Mouse (Mus musculus): ENCODE data around the gene Smpd2. TPM values are rescaled to one million over a fixed set of nuclear protein-coding genes. Genes with fewer than 3 reads are reported as not detected.

Smpd2 gene
- total RNA-seq (2015; ENCODE audit: low replicate concordance), result 2.1 and 2.5 TPM in 2 replicates
- total RNA-seq (2017; ENCODE audit: low replicate concordance), result 0.85 and 1.5 TPM in 2 replicates

- ATAC-seq (replicated peaks; ENCODE audit: low FRiP score, poor library complexity, severe bottlenecking), result peak; percentile 78
These were observed at the start of gene Smpd2, which contains the start of gene Ppil6 for GRCm38 (mm10) chr10:41489708-41490517. TSS of gene Smpd2 (minus strand) at chr10:41490369. TSS of gene Ppil6 (plus strand) at chr10:41490439.

GRCm38 (mm10) chr10:41538986-41539385 is 48.8 kb upstream of the Smpd2 start:
- ATAC-seq (replicated peaks; ENCODE audit: low FRiP score, poor library complexity, severe bottlenecking), result no peak

- no peak for ATAC-seq (replicated peaks; ENCODE audit: low FRiP score, poor library complexity, severe bottlenecking)
These were observed 47.8 kb upstream of the Smpd2 start for GRCm38 (mm10) chr10:41537983-41538330.

GRCm38 (mm10) chr10:41537226-41537982 is 47.2 kb upstream of the Smpd2 start:
- no peak for ATAC-seq (replicated peaks; ENCODE audit: low FRiP score, poor library complexity, severe bottlenecking)

- ATAC-seq (replicated peaks; ENCODE audit: low FRiP score, poor library complexity, severe bottlenecking), result no peak
These were observed 46.5 kb upstream of the Smpd2 start for GRCm38 (mm10) chr10:41536714-41537113.

- ATAC-seq (replicated peaks; ENCODE audit: low FRiP score, poor library complexity, severe bottlenecking), result no peak
These were observed 45.8 kb upstream of the Smpd2 start for GRCm38 (mm10) chr10:41535991-41536390.

GRCm38 (mm10) chr10:41529972-41530371 is 39.8 kb upstream of the Smpd2 start:
- ATAC-seq (replicated peaks; ENCODE audit: low FRiP score, poor library complexity, severe bottlenecking), result no peak

- no peak for ATAC-seq (replicated peaks; ENCODE audit: low FRiP score, poor library complexity, severe bottlenecking)
These were observed 35.5 kb upstream of the Smpd2 start for GRCm38 (mm10) chr10:41525696-41526095.

GRCm38 (mm10) chr10:41523386-41523785 is 33.2 kb upstream of the Smpd2 start:
- ATAC-seq (replicated peaks; ENCODE audit: low FRiP score, poor library complexity, severe bottlenecking), result no peak

GRCm38 (mm10) chr10:41520410-41520673 is 30.2 kb upstream of the Smpd2 start:
- no peak for ATAC-seq (replicated peaks; ENCODE audit: low FRiP score, poor library complexity, severe bottlenecking)

- peak; percentile 45; the same call in 1 of the 2 replicates for ATAC-seq (replicated peaks; ENCODE audit: low FRiP score, poor library complexity, severe bottlenecking)
These were observed 29.7 kb upstream of the Smpd2 start for GRCm38 (mm10) chr10:41519640-41520409.

- ATAC-seq (replicated peaks; ENCODE audit: low FRiP score, poor library complexity, severe bottlenecking), result peak; percentile 87
These were observed 28.9 kb upstream of the Smpd2 start, which contains the start of gene Cd164 for GRCm38 (mm10) chr10:41518981-41519618. TSS of gene Cd164 (plus strand) at chr10:41519414.

- ATAC-seq (replicated peaks; ENCODE audit: low FRiP score, poor library complexity, severe bottlenecking), result peak; percentile 77
These were observed 28.4 kb upstream of the Smpd2 start for GRCm38 (mm10) chr10:41518508-41518980.

GRCm38 (mm10) chr10:41514921-41515320 is 24.8 kb upstream of the Smpd2 start:
- ATAC-seq (replicated peaks; ENCODE audit: low FRiP score, poor library complexity, severe bottlenecking), result no peak

GRCm38 (mm10) chr10:41514301-41514700 is 24.1 kb upstream of the Smpd2 start:
- ATAC-seq (replicated peaks; ENCODE audit: low FRiP score, poor library complexity, severe bottlenecking), result no peak

GRCm38 (mm10) chr10:41509160-41509559 is 19.0 kb upstream of the Smpd2 start:
- no peak for ATAC-seq (replicated peaks; ENCODE audit: low FRiP score, poor library complexity, severe bottlenecking)

GRCm38 (mm10) chr10:41505446-41505845 is 15.3 kb upstream of the Smpd2 start:
- 0 out of 2 replicates have a peak, but pooled peaks have one; percentile 54 for ATAC-seq (replicated peaks; ENCODE audit: low FRiP score, poor library complexity, severe bottlenecking)

- no peak for ATAC-seq (replicated peaks; ENCODE audit: low FRiP score, poor library complexity, severe bottlenecking)
These were observed 14.8 kb upstream of the Smpd2 start for GRCm38 (mm10) chr10:41504996-41505395.

GRCm38 (mm10) chr10:41500941-41501340 is 10.8 kb upstream of the Smpd2 start:
- no peak for ATAC-seq (replicated peaks; ENCODE audit: low FRiP score, poor library complexity, severe bottlenecking)

GRCm38 (mm10) chr10:41491111-41491510 is 942 bp upstream of the Smpd2 start:
- no peak for ATAC-seq (replicated peaks; ENCODE audit: low FRiP score, poor library complexity, severe bottlenecking)
